Mouse (Mus musculus): Measurements from ENCODE around the gene Hsd11b2. TPM values are rescaled to one million over a fixed set of nuclear protein-coding genes. Genes with fewer than 3 reads are reported as not detected.

Gene Hsd11b2
- polyA plus RNA-seq, 1 experiment from 2014 or later, result 2.2 TPM

Other genes starting within 250 kb of the Hsd11b2 start
- 0.39 and 0.65 TPM in 2 replicates for gene Hsf4, start 249.0 kb upstream of the Hsd11b2 start, polyA plus RNA-seq (2015; fragmentation: Nextera tagmentation; extraction: Ambion mirVana)
- gene Nol3, start 242.6 kb upstream of the Hsd11b2 start, polyA plus RNA-seq (2015; fragmentation: Nextera tagmentation; extraction: Ambion mirVana), result 2.0 and 2.1 TPM in 2 replicates
- 8.3 and 9.5 TPM in 2 replicates for gene 4931428F04Rik, start 228.9 kb upstream of the Hsd11b2 start, polyA plus RNA-seq (2015; fragmentation: Nextera tagmentation; extraction: Ambion mirVana)
- 34.4 and 35.5 TPM in 2 replicates for gene Exoc3l, start 222.7 kb upstream of the Hsd11b2 start, polyA plus RNA-seq (2015; fragmentation: Nextera tagmentation; extraction: Ambion mirVana)
- gene E2f4, start 221.1 kb upstream of the Hsd11b2 start, polyA plus RNA-seq (2015; fragmentation: Nextera tagmentation; extraction: Ambion mirVana), result 69.1 and 76.2 TPM in 2 replicates
- gene Elmo3, start 213.2 kb upstream of the Hsd11b2 start, polyA plus RNA-seq (2015; fragmentation: Nextera tagmentation; extraction: Ambion mirVana), result 14.8 and 15.6 TPM in 2 replicates
- gene Lrrc29, start 192.5 kb upstream of the Hsd11b2 start, polyA plus RNA-seq (2015; fragmentation: Nextera tagmentation; extraction: Ambion mirVana), result 2.1 and 2.6 TPM in 2 replicates
- gene Tmem208, start 192.4 kb upstream of the Hsd11b2 start, polyA plus RNA-seq (2015; fragmentation: Nextera tagmentation; extraction: Ambion mirVana), result 115 and 125 TPM in 2 replicates
- gene Fhod1, start 170.8 kb upstream of the Hsd11b2 start, polyA plus RNA-seq (2015; fragmentation: Nextera tagmentation; extraction: Ambion mirVana), result 12.7 and 15.8 TPM in 2 replicates
- gene Slc9a5, start 169.9 kb upstream of the Hsd11b2 start, polyA plus RNA-seq (2015; fragmentation: Nextera tagmentation; extraction: Ambion mirVana), result 5.5 and 6.3 TPM in 2 replicates
- gene Plekhg4, start 145.5 kb upstream of the Hsd11b2 start, polyA plus RNA-seq (2015; fragmentation: Nextera tagmentation; extraction: Ambion mirVana), result 1.1 and 1.5 TPM in 2 replicates
- 0.13 and 0.36 TPM in 2 replicates for gene Kctd19, start 105.3 kb upstream of the Hsd11b2 start, polyA plus RNA-seq (2015; fragmentation: Nextera tagmentation; extraction: Ambion mirVana)
- 1.5 and 1.6 TPM in 2 replicates for gene Lrrc36, start 105.2 kb upstream of the Hsd11b2 start, polyA plus RNA-seq (2015; fragmentation: Nextera tagmentation; extraction: Ambion mirVana)
- 83.3 and 110 TPM in 2 replicates for gene Tppp3, start 47.2 kb upstream of the Hsd11b2 start, polyA plus RNA-seq (2015; fragmentation: Nextera tagmentation; extraction: Ambion mirVana)
- 48.3 and 48.4 TPM in 2 replicates for gene Zdhhc1, start 21.9 kb upstream of the Hsd11b2 start, polyA plus RNA-seq (2015; fragmentation: Nextera tagmentation; extraction: Ambion mirVana)
- gene Atp6v0d1, start 47.3 kb downstream of the Hsd11b2 start, polyA plus RNA-seq (2015; fragmentation: Nextera tagmentation; extraction: Ambion mirVana), result 87.3 and 93.0 TPM in 2 replicates
- gene Ripor1, start 86.5 kb downstream of the Hsd11b2 start, polyA plus RNA-seq (2015; fragmentation: Nextera tagmentation; extraction: Ambion mirVana), result 33.1 and 36.8 TPM in 2 replicates
- 112 and 116 TPM in 2 replicates for gene Ctcf, start 117.8 kb downstream of the Hsd11b2 start, polyA plus RNA-seq (2015; fragmentation: Nextera tagmentation; extraction: Ambion mirVana)
- gene Agrp, start 118.6 kb downstream of the Hsd11b2 start, polyA plus RNA-seq (2015; fragmentation: Nextera tagmentation; extraction: Ambion mirVana), result 0.60 TPM in 1 of 2 replicates, not detected in the other
- 0.58 and 0.79 TPM in 2 replicates for gene Carmil2, start 167.5 kb downstream of the Hsd11b2 start, polyA plus RNA-seq (2015; fragmentation: Nextera tagmentation; extraction: Ambion mirVana)
- 69.1 and 71.3 TPM in 2 replicates for gene Acd, start 182.3 kb downstream of the Hsd11b2 start, polyA plus RNA-seq (2015; fragmentation: Nextera tagmentation; extraction: Ambion mirVana)
- 15.2 and 17.6 TPM in 2 replicates for gene Pard6a, start 182.4 kb downstream of the Hsd11b2 start, polyA plus RNA-seq (2015; fragmentation: Nextera tagmentation; extraction: Ambion mirVana)
- gene 4933405L10Rik, start 188.9 kb downstream of the Hsd11b2 start, polyA plus RNA-seq (2015; fragmentation: Nextera tagmentation; extraction: Ambion mirVana), result 0.19 TPM in 1 of 2 replicates, not detected in the other
- gene Enkd1, start 189.5 kb downstream of the Hsd11b2 start, polyA plus RNA-seq (2015; fragmentation: Nextera tagmentation; extraction: Ambion mirVana), result 23.0 and 27.0 TPM in 2 replicates
- gene Gfod2, start 239.9 kb downstream of the Hsd11b2 start, polyA plus RNA-seq (2015; fragmentation: Nextera tagmentation; extraction: Ambion mirVana), result 22.4 and 25.3 TPM in 2 replicates

All from lung, embryonic 16.5 days (tissue).